Mouse (Mus musculus) heart, postnatal 25 days (tissue): ENCODE results near the gene Fastkd1. TPM values are rescaled to one million over a fixed set of nuclear protein-coding genes. Genes with fewer than 3 reads are reported as not detected.
A peak's percentile ranks its signal among the peaks of the same experiment; 100 is the strongest.
"Not testable (repeated sequence)": the region's sequence is repeated elsewhere in the genome, so short reads cannot be mapped to it uniquely, and the experiment has no call there.

Source experiments
- DNase-seq: peaks from one replicate; pipeline ENCODE4 v3.0.0; 2022; ENCODE audit warnings: low spot score
- intact Hi-C: fragments of 180-260 bp; cut with DNase I; formaldehyde crosslinking; loops from one replicate; pipeline ENCODE4 v1.15.1; 2025
- total RNA-seq, 2 experiments: library from RNA; stranded (reverse); gene quantifications; 2 replicates each; pipeline ENCODE4 v1.2.3; 2021

Gene Fastkd1
- total RNA-seq, 2 experiments from 2014 or later: 27.8 to 29.6 TPM

DNA sequence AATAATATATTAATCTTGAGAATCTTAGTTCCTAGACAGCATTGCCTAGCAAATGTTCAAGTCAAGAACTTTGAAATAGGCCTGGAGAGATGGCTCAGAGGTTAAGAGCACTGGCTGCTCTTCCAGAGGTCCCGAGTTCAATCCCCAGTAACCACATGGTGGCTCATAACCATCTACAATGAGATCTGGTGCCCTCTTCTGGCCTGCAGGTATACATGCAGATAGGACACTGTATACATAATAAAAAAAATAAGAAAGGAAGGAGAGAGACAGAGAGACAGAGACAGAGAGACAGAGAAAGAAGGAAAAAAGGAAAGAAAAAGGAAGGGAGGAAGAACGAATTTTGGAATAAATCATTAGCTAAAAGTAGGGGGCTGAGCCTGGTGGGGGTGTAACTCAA lies 36.6 kb downstream of the Fastkd1 start:
- intact Hi-C loops: no loop called here
- no peak for DNase-seq

DNA sequence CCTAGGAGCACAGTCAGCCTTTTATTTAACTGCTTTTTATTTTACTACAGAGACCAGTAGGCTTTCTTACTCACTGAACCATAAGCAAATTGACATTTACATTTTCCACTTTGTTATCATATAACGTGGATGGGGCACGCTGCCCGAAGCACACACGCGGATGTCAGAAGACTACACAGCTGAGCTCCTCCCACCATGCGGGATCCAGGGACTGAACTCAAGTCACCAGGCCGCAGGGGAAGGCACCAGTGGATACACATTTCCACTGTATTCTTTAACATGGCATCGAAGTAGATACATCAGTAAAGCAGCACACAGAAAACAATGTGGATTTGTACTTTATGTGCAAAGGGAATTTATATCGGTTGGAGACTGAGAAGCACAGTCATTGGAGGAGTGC lies 38.0 kb downstream of the Fastkd1 start:
- DNase-seq: no peak

DNA sequence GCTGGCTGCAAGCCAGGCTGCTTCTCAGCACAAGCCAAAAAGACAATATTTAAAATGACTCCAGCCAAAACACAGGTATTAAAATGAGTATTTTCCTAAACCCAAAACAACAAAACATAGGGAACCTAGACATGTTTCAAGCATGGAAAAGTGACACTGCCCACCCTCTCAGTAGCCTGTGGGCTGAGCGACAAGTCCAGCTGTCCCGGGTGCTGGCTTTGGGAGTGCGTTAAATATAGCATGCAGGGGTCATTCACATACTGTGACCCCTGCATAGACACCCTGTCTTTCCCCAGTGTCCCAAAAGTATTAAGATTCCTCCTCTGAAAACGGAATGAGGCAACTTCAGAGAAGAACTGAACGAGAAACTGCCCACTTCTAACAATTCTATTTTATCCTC lies 39.6 kb downstream of the Fastkd1 start:
- intact Hi-C loops: no loop called here
- DNase-seq: no peak

More for the DNA sequence above, 38.0 kb downstream of the Fastkd1 start:
- intact Hi-C loops: no loop called here

DNA sequence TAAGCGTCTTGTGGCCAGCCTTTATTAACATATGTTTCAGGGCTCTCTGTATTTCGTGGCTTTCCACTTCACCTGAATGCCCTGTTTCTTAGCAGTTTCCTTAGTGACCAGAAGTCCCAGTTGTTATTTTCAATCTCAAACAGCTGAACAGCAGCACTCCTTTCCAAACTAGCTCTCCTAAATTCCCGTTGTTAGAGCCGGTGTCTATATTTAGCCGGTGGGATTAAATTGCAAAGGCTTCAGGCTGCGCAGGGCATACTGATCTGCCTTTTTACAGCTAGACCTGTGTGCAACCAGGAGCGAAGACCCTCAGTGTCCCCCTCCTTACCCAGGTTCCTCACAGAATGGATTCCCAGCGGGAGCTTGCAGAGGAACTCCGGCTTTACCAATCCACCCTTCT lies 43.5 kb downstream of the Fastkd1 start, which contains the start of gene Klhl41:
Gene Klhl41 (plus strand): TSS at position 268 of the 400 bp plus-strand sequence.
- no peak for DNase-seq
- intact Hi-C loops: no loop called here

DNA sequence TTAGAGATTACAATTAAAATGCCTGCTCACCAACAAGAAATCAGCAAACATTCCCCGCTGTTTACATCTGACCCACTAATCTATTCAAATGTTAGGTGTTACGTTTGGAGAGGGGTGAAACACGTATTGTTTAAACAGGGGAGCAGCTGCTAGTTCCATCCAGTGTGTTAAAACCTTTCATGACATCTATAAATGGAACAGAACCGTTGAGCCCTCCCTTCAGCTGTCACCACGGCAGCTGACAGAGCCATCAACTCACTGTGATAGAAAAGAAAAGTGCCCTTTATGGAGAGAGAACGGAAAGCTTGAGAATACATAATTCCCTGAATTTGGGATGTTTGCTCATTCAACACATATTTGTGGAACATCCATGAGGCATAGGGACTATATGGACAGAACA lies 44.9 kb downstream of the Fastkd1 start:
- DNase-seq: no peak
- intact Hi-C loops: no loop called here

DNA sequence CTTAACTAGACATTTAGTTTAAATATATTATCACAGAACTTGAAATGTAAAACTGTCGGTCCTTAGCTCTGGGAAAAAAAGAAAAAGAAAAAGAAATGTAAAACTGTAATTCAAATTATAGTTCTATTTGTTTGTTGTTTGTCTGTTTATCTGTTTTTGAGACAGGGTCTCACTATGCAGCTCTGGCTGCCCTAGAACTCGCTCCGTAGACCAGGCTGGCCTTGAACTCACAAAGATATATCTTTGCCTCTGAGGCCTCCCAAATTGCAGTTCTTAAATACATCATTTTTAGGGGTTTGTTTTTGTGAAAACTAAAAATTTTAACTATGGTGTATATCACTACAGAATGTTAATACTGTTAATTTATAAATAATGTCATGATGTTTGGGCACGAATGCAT lies 45.7 kb downstream of the Fastkd1 start:
- intact Hi-C loops: no loop called here

DNA sequence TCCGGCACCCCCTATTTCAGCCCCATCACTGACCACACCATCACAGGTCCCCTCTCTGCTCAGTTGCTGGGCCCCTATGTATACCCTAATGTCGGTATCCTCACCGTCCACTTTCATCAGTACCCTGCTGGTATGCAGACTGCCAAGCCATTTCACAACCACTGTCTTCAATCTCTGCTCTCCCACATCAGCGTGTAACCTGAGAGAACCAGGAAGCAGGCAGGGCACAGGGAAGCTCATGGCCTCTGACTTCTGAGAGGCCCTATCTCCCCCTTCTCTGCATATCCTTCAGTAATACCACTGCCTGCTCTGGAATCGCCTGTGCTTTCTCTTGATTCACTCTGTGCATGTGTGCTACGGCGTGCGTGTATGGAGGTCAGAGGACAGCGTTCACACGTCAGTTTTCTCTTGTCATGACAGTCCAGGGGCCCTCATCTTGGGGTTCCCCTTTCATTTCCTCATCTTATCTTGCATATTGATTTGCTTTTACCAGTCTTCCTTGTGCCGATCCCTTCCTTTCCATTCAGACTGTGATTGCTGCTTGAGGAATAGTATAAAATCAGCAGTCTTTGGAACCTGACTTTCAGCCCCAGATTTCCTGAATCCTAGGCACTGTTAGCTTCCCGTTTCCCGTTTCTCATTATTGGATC lies 49.4 kb downstream of the Fastkd1 start:
- intact Hi-C loops: no loop called here
- no peak for DNase-seq

More for the DNA sequence above, 45.7 kb downstream of the Fastkd1 start:
- no peak for DNase-seq

DNA sequence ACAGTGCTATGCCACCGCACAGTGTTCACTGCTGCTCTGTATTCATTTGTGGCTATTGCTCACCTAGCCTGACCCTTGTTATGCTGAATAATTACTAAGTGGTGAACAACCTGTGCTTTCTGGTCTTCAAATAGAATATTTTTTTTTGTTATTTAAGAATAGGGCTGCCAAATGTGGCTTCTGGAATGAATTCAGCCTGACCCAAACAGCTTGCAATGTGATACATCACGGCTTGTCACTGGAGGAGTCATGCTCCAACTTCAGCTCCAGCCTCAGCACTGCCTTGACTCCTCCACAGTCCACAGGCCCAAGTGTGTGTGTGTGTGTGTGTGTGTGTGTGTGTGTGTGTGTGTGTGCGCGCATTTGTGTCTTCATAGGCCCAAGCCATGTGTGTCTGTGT lies 54.0 kb downstream of the Fastkd1 start:
- intact Hi-C loops: no loop called here
- DNase-seq: no peak

DNA sequence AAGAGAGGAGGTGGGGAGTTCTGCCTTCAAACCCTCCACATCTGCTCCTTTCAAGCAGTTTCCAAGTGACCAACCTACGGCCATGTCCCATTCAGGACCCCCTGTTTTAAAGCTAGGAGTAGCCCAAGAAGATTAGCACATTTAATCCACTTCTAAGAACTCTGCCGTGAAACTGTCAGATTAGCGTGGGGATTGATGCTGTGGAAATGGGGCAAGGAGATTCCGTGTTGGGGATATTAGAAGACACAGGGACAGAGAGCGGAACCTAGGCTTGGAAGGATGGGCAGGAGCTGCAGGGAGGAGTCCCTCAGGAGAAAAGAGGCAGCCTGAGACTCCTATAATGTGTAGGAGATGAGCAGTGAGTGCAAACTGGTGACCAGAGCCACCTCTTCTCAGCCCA lies 63.6 kb downstream of the Fastkd1 start:
- DNase-seq: no peak
- intact Hi-C loops: loop anchor here (5.0 kb wide), 1 partner anchor 73 kb away; the partner anchor contains the start of gene Ppig

DNA sequence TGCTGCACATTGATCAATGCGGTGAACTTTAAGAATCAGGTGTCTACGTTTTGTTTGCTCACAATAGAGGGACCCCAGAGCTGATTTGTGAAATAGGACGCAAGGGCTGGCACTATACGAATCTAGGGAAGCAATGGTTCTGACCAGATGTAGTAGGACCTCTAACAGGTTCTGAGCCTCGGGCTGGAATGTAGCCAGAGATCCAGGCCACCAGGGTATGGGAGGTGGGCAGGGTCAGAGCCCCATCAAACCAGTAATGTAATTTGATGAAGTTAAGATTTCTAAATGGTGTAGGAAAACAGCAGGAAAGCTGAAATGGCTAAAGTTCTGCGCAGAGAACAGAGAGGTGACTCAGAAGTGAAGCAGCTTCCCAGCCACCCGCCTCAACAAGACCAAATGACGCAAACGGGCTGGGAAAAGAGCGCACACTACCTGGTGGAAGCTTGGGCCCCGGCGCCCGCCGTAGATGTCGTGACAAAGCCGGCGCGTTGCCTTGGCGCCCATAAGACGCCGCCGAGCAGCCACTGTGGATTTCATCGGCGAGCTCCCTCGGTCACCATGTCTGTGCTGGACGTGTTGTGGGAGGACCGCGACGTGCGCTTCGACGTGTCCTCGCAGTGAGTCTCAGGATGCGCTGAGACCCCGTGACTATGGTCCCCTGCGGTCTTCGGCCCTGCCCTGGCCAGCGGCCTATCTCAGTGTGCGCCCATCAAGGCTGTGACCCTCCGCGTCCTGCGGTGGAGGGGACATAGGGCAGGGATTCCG lies 66.4 kb downstream of the Fastkd1 start, which contains the start of gene Bbs5:
Gene Bbs5 (plus strand): TSS at position 446 of the 765 bp plus-strand sequence.
- intact Hi-C loops: loop anchor here (5.0 kb wide), 1 partner anchor 75 kb away; the partner anchor contains the start of gene Ppig
- peak; percentile 80 for DNase-seq

DNA sequence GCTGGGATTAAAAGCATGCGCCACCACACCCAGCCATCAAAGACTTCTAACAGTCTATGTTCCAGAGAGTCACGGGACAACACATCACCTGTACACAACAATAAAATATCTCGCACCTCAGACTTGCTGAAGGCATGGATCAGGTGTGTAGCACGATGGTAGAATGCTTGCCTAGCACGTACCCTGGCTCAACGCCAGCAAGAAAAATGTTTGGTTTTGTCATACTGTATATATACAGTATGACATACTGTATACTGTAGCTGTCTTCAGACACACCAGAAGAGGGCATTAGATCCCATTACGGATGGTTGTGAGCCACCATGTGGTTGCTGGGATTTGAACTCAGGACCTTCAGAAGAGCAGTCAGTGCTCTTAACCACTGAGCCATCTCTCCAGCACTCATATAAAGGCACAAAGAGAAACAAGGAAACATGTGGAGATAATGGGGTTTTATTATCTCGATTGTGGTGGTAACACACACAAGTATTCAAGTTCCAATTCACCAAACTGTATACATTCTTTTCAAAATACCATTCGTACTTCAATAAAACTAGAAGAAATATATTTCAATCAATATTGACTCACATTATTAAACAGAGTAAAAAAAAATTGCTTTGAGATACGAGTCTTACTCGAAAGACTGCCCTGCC lies 68.2 kb downstream of the Fastkd1 start:
- intact Hi-C loops: loop anchor here (5.0 kb wide), 1 partner anchor 77 kb away; the partner anchor contains the start of gene Ppig
- DNase-seq: no peak

DNA sequence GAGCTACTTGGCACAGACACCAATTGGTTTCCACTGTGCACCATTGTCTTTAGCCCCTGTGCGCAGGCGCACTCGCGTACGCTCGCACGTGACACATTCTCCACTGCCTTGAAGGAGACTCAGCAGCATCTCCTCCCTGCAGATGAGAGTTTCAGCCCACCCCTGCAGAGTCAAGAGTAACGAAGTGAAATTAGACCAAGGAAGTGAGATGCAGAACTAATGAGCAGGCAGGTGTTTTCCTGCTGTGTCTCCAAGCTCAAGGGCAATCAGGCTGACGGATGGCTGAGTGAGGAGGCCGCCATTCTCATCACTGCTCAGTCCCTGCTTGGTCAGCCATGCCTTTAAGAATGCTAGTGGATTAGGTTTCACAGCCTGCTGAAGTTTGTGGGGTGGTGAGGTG lies 73.2 kb downstream of the Fastkd1 start:
- no peak for DNase-seq

DNA sequence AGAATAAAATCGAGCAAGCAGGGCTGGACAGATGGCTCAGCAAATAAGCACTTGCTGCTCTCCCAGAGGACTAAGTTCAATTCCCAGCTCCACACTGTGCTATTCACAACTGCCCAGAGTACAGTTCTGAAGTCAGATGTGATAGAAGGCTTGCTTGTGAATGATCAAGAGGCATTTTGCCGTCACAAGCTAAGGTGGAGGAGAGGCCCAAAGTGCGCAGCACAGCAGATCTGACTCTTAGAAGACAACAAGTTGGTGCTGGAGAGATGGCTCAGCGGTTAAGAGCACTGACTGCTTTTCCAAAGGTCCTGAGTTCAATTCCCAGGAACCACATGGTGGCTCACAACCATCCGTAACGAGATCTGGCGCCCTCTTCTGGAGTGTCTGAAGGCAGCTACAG lies 75.3 kb downstream of the Fastkd1 start:
- not testable (repeated sequence) for DNase-seq
- intact Hi-C loops: loop anchor here (5.0 to 10.0 kb wide), 3 partner anchors 139 to 227 kb away; partner anchors contain the start of gene Ssb

More for the DNA sequence above, 73.2 kb downstream of the Fastkd1 start:
- intact Hi-C loops: no loop called here

Other genes with a start within 250 kb of the Fastkd1 start
- gene Lrp2, start 127.5 kb downstream of the Fastkd1 start, total RNA-seq: 1 to 10 TPM; 1.1 to 1.4 TPM
- 1 to 10 TPM; 4.2 to 5.1 TPM for gene Bbs5, start 66.3 kb downstream of the Fastkd1 start, total RNA-seq
- 10 to 100 TPM; 69.8 to 78.5 TPM for gene Klhl41, start 43.4 kb downstream of the Fastkd1 start, total RNA-seq
- gene Ppig, start 9.0 kb upstream of the Fastkd1 start, total RNA-seq: 10 to 100 TPM; 37.2 to 38.7 TPM
- gene Ccdc173, start 76.1 kb upstream of the Fastkd1 start, total RNA-seq: under 1 TPM; 0.39 to 0.64 TPM
- 10 to 100 TPM; 20.5 to 24.7 TPM for gene Phospho2, start 76.1 kb upstream of the Fastkd1 start, total RNA-seq
- gene Klhl23, start 108.4 kb upstream of the Fastkd1 start, total RNA-seq: 10 to 100 TPM; 39.1 to 45.6 TPM
- gene Ssb, start 148.0 kb upstream of the Fastkd1 start, total RNA-seq: 10 to 100 TPM; 59.5 to 71.5 TPM
- 10 to 100 TPM; 21.4 to 23.6 TPM for gene Mettl5, start 172.1 kb upstream of the Fastkd1 start, total RNA-seq
- gene Ubr3, start 183.7 kb upstream of the Fastkd1 start, total RNA-seq: 100 to 1,000 TPM; 119 to 124 TPM